Mouse (Mus musculus) bone marrow, adult 2 months (tissue): ENCODE measurements around the gene Cdc73.

ENCODE experiments used
- CTCF ChIP-seq: fragments of 200-500 bp; IDR thresholded peaks from 2 replicates; pipeline ENCODE4 v1.5.1; 2011; ENCODE audit warnings: low read length, control low read depth; ENCODE audit not compliant: control insufficient read depth, insufficient read depth
- POLR2A ChIP-seq: fragments of 200-500 bp; IDR thresholded peaks from 2 replicates; pipeline ENCODE4 v1.6.1; 2011; ENCODE audit warnings: low read depth, mild to moderate bottlenecking, control low read depth, low read length, borderline replicate concordance; ENCODE audit not compliant: control insufficient read depth

- TF ChIP-seq CTCF, result no peak
- TF ChIP-seq POLR2A, result no peak
These were observed 147.2 kb downstream of the Cdc73 start for GRCm38 (mm10) chr1:143555533-143555932.
